Mouse (Mus musculus) layer of hippocampus, adult 11-12 months (tissue): ENCODE measurements around the gene St8sia4.
"Not testable (repeated sequence)": the region's sequence is repeated elsewhere in the genome, so short reads cannot be mapped to it uniquely, and the experiment has no call there.

Experiments used
- DNase-seq: peaks from one replicate; pipeline ENCODE4 v3.0.0; 2022; ENCODE audit warnings: low spot score

Gene St8sia4

DNA sequence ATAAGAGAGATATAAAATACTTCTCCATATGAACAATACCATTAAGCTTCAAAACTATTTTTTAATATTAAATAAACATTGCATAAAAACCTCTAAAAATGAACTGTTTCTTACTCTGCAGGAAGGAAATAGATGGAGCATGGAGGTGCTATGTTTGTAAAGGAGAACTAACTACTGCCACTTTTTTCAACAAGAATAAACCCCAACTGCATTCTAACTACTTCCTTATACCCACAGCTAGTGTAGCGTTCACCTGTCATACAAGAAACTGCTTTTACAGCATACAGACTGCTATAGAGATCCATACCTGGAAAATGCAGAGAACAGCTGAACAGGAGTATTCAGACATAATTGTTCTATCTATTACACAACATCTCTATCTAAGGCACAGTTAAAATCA lies 70.5 kb downstream of the St8sia4 start:
- DNase-seq = no peak

DNA sequence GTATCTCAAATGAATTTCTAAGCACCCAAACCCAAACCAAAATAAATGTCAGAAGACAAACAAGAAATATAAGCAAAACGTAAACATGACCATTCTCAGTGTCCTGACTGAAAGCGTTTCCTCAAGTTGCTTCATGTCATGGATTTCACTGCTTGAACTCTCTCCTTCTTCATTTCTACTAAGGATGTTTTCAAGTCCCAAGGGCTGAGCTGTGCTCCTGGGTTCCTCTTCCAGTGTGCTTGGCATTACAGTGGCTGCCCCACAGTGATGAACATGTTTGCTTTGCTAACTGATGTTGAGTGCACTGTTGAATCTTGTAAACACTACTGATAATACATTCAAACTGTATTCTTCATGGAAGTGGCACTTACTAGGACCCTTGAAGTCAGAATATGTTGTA lies 76.3 kb downstream of the St8sia4 start:
- DNase-seq = no peak

DNA sequence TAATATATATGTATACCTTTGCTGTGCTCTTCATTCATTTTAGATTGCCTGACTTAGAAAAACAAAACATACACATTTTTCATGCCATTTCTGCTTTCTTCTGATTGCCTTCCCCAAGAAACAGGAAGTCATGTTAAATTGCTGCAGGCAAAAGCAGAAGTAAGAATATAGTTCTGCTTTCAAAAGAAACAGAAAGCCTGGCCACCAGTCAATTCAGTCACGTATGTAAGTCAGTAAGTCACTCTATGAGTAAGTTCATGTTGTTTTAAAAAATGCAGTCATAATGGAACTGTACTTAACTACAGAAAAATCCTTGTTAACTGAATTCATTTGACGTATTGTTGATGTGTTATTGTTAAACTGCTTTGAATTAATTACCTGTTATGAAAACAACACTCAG lies 77.3 kb downstream of the St8sia4 start:
- DNase-seq = peak; percentile 31

DNA sequence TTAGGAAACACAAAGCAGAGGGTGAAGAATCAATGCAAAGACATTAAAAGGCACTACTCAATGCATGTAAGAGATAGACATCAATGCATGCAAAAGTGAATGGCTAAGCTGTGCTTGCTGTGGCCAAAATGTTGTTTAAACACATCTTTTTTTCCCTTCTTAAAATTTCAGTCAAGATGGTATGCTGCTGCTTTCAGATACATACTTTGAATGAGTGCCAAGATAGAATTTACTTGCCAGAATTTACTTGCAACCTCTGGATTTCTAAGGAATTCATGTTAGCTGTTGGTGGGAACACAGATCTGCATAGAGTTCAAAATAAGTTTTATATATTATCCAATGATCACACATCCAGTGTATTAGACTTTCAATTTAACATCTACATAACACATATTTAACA lies 77.9 kb downstream of the St8sia4 start:
- DNase-seq = no peak

DNA sequence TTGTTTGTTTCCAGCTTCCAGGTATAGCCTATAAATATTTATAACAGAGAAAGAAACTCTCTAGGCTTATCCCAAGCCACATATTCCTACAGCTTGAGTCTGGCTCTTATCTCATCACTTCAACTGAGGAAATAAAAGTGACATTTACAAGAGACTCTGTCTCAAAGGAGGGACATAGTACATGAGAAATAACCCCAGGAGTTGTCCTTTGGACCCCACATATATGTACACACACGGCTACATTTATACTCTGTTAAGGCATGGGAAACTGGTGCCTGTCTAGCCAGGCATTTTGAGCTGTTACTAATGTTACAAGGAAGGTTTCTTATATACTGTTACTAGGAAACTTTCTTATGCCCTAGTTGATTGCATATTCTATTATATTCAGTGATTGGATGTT lies 84.1 kb downstream of the St8sia4 start:
- DNase-seq = no peak

DNA sequence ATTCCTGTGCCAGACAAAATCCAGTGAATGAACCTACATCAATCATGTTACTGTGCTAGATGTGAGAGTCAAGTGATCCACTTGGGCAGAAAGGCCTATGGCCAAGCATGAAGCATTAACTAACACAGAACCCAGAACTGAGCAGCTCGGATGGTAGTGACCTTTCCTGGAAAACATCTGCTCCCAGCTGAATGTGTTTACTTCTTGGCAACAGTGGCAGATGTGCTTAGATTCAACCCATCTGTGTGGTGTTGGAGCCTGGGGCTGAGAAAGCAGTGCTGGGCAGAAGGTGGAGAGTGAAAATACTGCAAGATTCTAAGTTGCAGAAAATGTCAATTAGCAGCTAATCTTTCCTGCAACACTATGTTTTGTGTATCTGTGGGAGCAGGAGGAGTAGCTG lies 85.1 kb downstream of the St8sia4 start:
- no peak for DNase-seq

DNA sequence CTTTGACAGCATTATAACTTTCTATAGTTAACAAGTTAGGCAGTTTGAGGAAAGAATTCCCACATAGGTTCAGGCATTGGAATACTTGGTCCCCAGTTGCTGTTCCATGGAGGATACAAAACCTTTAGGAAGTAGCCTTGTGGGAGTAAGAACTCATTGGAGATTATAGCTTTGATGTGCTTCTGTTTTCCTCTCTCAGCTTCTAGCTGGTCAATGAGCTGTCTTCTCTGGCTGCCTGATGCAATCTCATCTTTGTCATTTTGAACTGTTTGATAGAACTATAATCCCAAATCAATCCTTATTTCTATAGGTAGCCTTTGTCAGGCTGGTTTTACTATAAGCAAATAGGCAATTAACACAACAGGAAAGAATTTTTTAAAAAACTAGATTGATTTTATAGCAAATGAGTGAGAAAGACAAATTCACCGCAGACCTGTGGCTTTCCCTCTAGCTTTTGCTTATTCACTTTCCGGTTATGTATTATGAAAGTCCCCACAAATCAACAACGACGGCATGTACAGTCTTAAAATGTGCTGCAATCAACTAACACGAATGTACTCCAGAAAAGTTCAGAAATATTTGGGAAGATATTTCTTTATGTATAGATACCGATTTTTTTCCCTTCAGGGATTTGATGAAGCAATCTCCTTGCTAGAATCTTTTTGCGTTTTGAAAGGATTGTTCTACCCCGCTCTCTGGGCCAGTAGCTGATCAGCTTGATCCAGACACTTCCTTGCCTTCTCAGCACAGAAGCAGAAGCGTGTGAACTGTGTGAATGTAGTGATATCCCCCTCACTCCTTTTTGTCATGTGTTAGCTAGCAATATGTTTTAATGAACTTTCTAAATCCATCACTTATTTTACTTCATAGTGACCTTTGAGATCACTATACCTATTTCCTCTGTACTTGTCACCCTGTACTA lies 94.5 kb downstream of the St8sia4 start:
- DNase-seq = no peak

DNA sequence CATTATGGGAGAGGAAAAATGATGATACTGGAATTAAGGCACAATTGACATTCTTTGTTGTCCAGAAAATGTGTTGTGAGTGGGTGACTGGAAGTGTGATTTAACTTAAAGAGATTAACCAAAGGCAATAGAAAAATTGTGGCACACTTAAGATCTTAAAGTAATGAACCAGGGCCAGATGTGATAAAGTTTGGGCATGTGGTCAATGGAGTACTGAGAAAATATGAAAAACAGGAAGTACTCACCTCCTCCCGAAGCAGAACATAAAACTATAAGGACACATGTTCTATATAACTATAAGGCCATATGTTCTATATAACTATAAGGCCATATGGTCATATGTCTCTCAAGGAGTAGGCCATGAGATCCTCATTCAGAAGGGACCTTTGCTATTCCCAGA lies 96.3 kb downstream of the St8sia4 start:
- no peak for DNase-seq

DNA sequence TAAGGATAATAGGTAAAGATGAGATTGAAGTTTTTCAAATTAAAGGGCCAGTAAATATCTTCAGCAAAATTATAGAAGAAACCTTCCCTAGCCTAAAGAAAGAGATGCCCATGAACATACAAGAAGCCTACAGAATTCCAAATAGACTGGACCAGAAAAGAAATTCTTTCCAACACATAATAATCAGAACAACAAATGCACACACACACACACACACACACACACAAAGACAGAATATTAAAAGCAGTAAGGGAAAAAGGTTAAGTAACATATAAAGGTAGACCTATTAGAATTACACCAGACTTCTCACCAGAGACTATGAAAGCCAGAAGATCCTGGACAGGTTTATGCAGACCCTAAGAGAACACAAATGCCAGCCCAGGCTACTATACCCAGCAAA lies 112.8 kb downstream of the St8sia4 start:
- DNase-seq = not testable (repeated sequence)

DNA sequence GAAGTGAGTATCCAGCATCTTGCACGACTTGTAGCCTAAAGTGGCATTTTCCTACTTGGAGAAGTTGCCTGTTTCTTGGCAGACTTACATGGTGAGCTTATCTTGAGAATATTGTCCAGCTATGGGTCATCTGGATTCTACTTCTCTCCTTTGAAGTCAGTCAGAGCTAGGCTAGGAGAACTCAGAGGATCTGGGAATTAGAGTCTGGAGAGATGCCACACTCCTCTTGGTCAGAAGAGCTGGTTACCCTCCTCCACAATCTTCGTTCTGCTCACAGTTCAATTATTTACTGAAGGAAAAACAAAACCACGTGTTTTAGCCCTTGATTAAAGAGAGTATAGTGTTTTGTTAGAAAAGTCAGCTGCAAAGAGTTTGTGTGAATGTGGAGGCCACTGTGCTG lies 125.9 kb downstream of the St8sia4 start:
- DNase-seq = no peak
